Mouse (Mus musculus) cerebellum, adult 2 months (tissue): ENCODE measurements around the gene 2410004P03Rik.

Experiments used
- CTCF ChIP-seq: fragments of 200-500 bp; IDR thresholded peaks from 2 replicates; pipeline ENCODE4 v1.5.1; 2011; ENCODE audit warnings: low read depth, mild to moderate bottlenecking, control low read depth, low read length, moderate library complexity, borderline replicate concordance; ENCODE audit not compliant: insufficient read depth
- POLR2A ChIP-seq: fragments of 200-500 bp; IDR thresholded peaks from 2 replicates; pipeline ENCODE4 v1.6.1; 2011; ENCODE audit warnings: low read length, control low read depth, borderline replicate concordance; ENCODE audit not compliant: insufficient read depth

DNA sequence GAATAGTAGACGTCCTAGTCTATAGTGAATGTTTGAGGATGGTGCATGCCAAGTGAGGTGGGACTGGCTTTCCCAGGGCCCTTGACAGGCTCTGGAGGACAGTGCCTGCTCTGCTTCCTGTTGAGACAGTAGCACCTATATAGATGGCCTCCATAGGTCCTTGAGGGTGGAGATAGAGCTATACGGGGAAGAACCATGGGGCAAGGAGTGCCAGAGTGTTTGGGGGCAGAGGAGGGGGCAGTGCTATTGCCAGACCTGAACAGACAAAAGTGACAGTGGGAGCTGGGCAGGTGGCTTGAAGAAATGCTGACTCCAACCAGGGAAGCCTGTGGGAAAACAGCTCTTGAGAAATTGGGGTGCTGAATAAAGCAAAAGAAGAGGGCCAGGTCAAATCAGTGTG, 17.2 kb downstream of the 2410004P03Rik start:
- no peak for TF ChIP-seq POLR2A
- no peak for TF ChIP-seq CTCF
